Mouse (Mus musculus) embryonic facial prominence, embryonic 13.5 days (tissue): ENCODE measurements around the gene H2-T22. TPM values are rescaled to one million over a fixed set of nuclear protein-coding genes. Genes with fewer than 3 reads are reported as not detected.

Experiments
- ATAC-seq: fragments of 200-750 bp; cut with Nextera tagmentation; 2 replicates; pipeline ENCODE4 v1.8.0; 2017; ENCODE audit warnings: low read depth; ENCODE audit not compliant: insufficient number of reproducible peaks, insufficient read depth, low FRiP score, low TSS enrichment
- H3K27ac ChIP-seq: fragments of 300-500 bp; sonication (generic); 2 replicates; pipeline ENCODE4 v1.5.1; 2015; ENCODE audit warnings: moderate library complexity, mild to moderate bottlenecking, inconsistent platforms
- H3K27me3 ChIP-seq: fragments of 300-500 bp; sonication (generic); 2 replicates; pipeline ENCODE4 v1.6.1; 2015; ENCODE audit warnings: mild to moderate bottlenecking, inconsistent platforms
- H3K36me3 ChIP-seq: fragments of 300-500 bp; sonication (generic); 2 replicates; pipeline ENCODE4 v1.6.1; 2015; ENCODE audit warnings: mild to moderate bottlenecking, inconsistent platforms
- H3K4me1 ChIP-seq: fragments of 300-500 bp; sonication (generic); 2 replicates; pipeline ENCODE4 v1.6.1; 2015; ENCODE audit warnings: inconsistent platforms
- H3K4me2 ChIP-seq: fragments of 300-500 bp; sonication (generic); 2 replicates; pipeline ENCODE4 v1.6.1; 2015; ENCODE audit warnings: moderate library complexity, mild to moderate bottlenecking, inconsistent platforms
- H3K4me3 ChIP-seq: fragments of 300-500 bp; sonication (generic); 2 replicates; pipeline ENCODE4 v1.5.1; 2015; ENCODE audit warnings: mild to moderate bottlenecking, inconsistent platforms
- H3K9ac ChIP-seq: fragments of 300-500 bp; sonication (generic); 2 replicates; pipeline ENCODE4 v1.6.1; 2015; ENCODE audit warnings: mild to moderate bottlenecking, inconsistent platforms
- H3K9me3 ChIP-seq: fragments of 300-500 bp; sonication (generic); 2 replicates; pipeline ENCODE4 v1.6.1; 2016; ENCODE audit warnings: inconsistent platforms
- WGBS: fragments of 180-500 bp; shearing (Covaris S2); methylation state at CpG from one replicate; pipeline ENCODE4 v1.1.7; 2015; ENCODE audit warnings: mixed read lengths; 5-methylcytosine and 5-hydroxymethylcytosine counted together
- polyA plus RNA-seq: library from polyadenylated mRNA; unstranded; fragments of >200 nt; fragmentation: Nextera tagmentation; extraction: Ambion mirVana; gene quantifications from 2 replicates; pipeline ENCODE4 v1.2.1, GENCODE M21; 2015

The H2-T22 gene
- polyA plus RNA-seq, 1 experiment from 2014 or later = 20.1 TPM

DNA sequence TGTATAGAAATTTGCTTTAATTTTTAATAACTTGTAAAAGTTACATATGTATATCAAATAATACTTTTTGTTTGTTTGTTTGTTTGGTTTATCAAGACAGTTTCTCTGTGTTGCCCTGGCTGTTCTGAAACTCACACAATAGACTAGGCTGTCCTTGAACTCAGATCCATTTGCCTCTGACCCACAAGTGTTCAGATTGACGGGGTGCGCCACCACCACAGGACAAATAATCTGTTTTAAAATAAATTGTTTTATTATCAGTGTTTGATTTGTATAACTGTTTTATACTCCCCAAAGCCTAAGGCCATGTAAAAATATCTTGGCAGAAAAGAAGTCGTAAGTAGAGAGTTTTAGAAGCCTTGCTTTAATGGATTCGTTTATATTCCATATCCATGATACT lies 14.9 kb downstream of the H2-T22 start:
- H3K27ac ChIP-seq = no peak overlapping the region
- no peak for ATAC-seq
- 90% methylated on average over 4 of the region's 4 CpGs for WGBS

DNA sequence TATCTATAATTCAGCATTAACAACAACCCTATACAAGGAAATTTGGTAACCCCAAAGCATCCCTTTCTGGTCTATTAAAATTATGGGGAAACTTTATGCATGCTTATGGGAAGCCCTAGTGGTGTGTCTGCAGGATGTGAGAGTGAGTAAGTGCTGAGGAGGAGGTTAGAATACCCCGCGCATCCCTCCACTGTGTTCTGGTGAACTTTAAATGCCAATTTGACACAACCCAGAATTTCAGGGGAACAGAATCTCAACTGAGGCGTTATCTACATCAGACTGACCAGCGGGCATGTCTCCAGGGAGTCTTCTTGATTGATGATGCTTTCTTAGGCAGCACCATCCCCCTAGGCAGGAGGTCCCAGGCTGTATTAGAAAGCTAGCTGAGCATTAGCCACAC lies 16.6 kb downstream of the H2-T22 start:
- Histone ChIP-seq H3K27me3 (no peaks in the 10 kb centered on the region), H3K27ac (no peak overlapping the region), H3K9me3 (no peaks in the 10 kb centered on the region), H3K4me3 (no peak overlapping the region), H3K4me2 (no peak overlapping the region), H3K4me1 (0 out of 2 replicates have a peak, but pooled peaks cover 10% of the 10 kb centered on the region), H3K36me3 (no peaks in the 10 kb centered on the region), H3K9ac (no peak overlapping the region)
- 84% methylated on average over 4 of the region's 4 CpGs for WGBS
- no peak for ATAC-seq

More for the DNA sequence above, 14.9 kb downstream of the H2-T22 start:
- Histone ChIP-seq H3K27me3 (peaks cover 5% of the 10 kb centered on the region; the same call in 1 of the 2 replicates), H3K36me3 (no peaks in the 10 kb centered on the region), H3K9me3 (no peaks in the 10 kb centered on the region), H3K4me1 (peaks cover 15% of the 10 kb centered on the region), H3K9ac (no peak overlapping the region), H3K4me2 (no peak overlapping the region), H3K4me3 (no peak overlapping the region)

DNA sequence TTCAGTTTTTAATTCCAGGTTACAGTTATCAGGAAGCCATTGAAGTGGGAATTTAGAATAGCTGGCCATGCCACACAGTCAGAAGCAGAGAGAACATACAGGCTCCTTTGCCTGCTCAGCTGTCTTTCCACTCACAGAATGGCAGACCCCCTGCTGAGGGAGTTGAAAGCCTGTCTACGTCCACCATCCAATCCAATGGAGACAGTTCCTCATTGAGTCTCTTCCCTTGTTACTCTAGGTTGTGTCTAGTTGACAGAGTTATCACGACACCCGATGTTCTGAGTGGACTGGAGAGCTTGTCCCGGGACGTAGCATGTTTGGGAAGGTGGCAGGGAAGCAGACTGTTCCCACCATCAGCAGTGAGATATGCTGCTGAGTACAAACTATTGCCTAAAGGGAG lies 17.4 kb downstream of the H2-T22 start:
- Histone ChIP-seq H3K27ac (no peak overlapping the region), H3K4me1 (peaks cover 14% of the 10 kb centered on the region; the same call in 1 of the 2 replicates), H3K9me3 (no peaks in the 10 kb centered on the region), H3K9ac (no peak overlapping the region), H3K4me2 (no peak overlapping the region), H3K36me3 (no peaks in the 10 kb centered on the region), H3K27me3 (no peaks in the 10 kb centered on the region), H3K4me3 (no peak overlapping the region)
- WGBS = 76% methylated on average over 5 of the region's 5 CpGs
- no peak for ATAC-seq

DNA sequence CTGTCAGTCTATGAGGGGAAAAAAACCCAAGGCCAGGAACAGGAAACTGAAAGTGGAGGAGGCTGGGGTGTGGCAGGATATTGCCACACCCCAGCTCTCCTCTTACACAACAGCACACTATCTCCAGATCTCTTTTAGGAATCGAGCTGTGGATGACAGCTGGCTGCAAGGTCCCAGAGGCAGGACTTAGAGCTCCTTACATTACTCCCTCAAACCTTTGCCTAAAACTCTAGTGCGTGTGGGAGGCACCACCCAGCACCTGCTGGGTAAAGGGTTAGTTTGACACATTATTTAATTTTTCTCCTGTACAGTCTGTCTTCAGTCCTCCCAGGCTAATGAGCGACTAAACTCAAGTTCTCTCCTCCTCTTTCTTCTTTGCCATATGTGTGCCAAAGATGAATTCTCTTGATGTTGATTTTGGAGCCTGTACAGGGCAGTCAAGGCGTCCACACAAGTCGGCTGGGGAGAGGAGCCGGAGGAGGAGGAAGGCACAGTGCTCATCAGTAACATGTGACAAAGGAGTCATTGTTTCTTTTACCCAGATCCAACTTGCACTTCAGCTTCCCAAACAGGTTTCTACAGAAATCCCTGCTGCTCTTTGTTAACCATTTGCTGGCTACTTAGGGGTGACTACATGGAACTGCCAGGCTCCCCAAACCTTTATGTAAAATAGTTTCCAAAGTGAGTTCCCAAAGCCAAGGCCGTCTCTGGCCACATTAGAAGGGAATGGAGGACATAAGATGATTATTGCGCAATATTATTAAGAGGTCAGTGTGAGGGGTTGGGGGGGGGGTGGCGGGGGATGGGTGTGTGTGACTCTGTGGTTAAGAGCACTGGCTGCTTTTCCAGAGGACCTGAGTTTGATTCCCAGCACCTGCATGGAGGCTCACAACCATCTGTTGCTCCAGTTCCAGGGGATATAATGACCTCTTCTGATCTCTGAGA lies 18.6 kb downstream of the H2-T22 start:
- Histone ChIP-seq H3K27ac (peak overlapping the region; percentile 51), H3K36me3 (no peaks in the 10 kb centered on the region), H3K4me1 (peaks cover 14% of the 10 kb centered on the region; the same call in 1 of the 2 replicates), H3K9ac (0 out of 2 replicates have a peak overlapping the region, but pooled peaks have one; percentile 27), H3K4me3 (no peak overlapping the region), H3K27me3 (no peaks in the 10 kb centered on the region), H3K9me3 (no peaks in the 10 kb centered on the region), H3K4me2 (0 out of 2 replicates have a peak overlapping the region, but pooled peaks have one; percentile 11)
- WGBS = 44% methylated on average over 9 of the region's 9 CpGs
- ATAC-seq = no peak

DNA sequence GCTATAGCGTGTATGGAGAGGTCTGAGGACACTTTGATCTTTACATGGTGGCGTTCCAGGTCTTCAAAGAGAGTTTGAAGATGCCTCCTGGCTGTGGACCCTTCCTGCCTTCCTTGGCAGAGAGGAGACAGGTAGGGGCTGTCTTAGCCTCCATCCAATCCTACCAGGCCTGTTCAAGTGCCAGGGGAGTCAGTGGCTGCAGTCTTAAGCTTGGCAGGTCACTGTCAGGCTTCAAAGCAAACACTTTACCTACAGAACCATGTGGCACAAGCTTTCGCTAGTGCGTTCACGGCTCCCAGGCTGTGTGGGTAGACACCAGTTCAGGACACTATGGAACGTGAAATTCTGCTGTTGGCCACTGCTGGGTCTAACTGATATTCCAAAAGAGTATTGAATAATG lies 19.6 kb downstream of the H2-T22 start:
- H3K4me3 ChIP-seq = no peak overlapping the region
- no peaks in the 10 kb centered on the region for H3K9me3 ChIP-seq
- no peak overlapping the region for H3K9ac ChIP-seq
- H3K27me3 ChIP-seq = no peaks in the 10 kb centered on the region
- H3K4me1 ChIP-seq = peaks cover 14% of the 10 kb centered on the region; the same call in 1 of the 2 replicates
- no peak for ATAC-seq
- H3K4me2 ChIP-seq = no peak overlapping the region
- H3K36me3 ChIP-seq = no peaks in the 10 kb centered on the region
- 88% methylated on average over 6 of the region's 6 CpGs for WGBS
- no peak overlapping the region for H3K27ac ChIP-seq

DNA sequence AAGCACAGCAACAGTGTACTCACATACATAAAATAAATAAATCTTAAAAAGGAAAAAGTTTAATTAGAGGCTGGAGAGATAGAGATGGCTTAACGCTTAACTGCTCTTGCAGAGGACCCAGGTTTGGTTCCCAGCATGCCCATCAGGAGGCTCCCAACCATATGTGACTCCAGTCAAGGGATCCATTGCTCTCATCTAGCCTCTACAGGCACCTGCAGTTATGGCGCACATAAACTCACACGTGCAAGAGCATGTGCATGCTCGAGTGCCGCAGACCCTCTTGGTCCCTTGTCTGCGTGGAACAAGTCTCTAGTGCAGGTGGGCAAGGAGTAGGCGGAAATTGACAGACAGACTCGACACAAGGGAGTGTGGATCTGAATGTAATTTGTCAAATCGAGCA lies 20.4 kb downstream of the H2-T22 start:
- ATAC-seq = no peak
- H3K4me3 ChIP-seq = no peak overlapping the region
- H3K27me3 ChIP-seq = no peaks in the 10 kb centered on the region
- H3K9ac ChIP-seq = no peak overlapping the region
- H3K9me3 ChIP-seq = no peaks in the 10 kb centered on the region
- H3K27ac ChIP-seq = no peak overlapping the region
- no peaks in the 10 kb centered on the region for H3K36me3 ChIP-seq
- no peak overlapping the region for H3K4me2 ChIP-seq
- WGBS = 92% methylated on average over 9 of the region's 9 CpGs
- H3K4me1 ChIP-seq = peaks cover 14% of the 10 kb centered on the region; the same call in 1 of the 2 replicates

DNA sequence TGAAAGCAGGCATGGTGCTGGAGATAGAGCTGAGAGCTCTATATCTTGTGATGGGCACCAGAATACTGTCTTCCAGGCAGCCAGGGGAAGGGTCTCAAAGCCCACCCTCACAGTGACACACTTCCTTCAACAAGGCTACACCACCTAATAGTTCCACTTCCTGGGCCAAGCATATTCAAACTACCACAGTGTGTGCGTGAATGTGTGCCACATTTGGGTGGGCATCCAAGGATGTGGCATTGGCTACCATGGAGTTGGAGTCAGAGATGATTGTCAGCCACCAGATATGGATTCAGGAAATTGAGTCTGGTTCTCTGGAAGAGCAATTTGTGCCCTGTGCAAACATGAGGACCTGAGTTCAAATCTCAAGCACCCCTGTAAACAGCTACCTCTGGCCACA lies 21.2 kb downstream of the H2-T22 start:
- peaks cover 14% of the 10 kb centered on the region; the same call in 1 of the 2 replicates for H3K4me1 ChIP-seq
- no peak for ATAC-seq
- H3K36me3 ChIP-seq = no peaks in the 10 kb centered on the region
- no peaks in the 10 kb centered on the region for H3K9me3 ChIP-seq
- H3K9ac ChIP-seq = no peak overlapping the region
- H3K27me3 ChIP-seq = no peaks in the 10 kb centered on the region
- H3K4me3 ChIP-seq = no peak overlapping the region
- no peak overlapping the region for H3K27ac ChIP-seq
- 92% methylated on average over 1 of the region's 1 CpGs for WGBS
- no peak overlapping the region for H3K4me2 ChIP-seq

DNA sequence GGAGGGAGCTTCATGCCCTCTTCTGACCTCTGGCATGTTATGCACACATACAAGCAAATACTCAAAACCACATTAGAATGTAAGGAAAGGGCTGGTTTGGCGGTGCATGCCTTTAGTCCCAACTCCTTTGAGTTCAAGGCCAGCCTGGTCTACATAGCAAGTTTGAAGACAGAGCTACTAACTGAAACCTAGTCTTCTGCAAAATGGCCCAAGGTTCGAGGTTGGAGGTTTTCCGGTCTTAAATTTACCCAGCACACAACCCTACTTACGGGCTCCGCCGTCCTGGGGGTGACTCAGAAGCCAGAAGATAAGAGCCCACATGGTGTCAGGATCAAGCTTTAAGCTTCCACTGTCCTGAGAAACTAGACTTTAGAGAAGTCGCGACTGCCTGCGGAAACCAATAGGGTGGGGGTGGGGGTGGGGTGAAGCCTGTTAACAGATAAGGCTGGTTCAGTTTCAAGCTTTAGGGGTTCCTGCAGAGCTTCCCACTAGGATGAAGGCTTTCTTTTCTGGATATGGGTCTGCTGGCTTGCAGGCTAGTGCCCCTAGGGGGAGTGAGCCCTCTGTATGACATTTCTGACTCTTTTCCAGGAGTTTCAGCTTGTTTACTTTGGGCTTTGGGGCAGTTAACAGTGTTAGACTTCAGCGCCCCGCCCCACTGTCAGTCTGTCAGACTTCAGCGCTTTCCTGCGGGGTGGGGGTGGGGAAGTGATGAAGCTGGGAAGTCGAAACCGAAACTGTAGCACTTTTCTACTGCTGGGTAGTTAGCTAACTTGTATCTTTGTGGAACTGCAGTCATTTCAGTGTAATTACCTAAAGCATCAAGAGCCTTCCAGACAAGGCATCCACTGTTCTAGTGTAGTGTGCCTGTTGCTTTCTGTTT lies 22.1 kb downstream of the H2-T22 start, which contains the start of gene H2-T24:
Gene H2-T24, minus strand, starts transcription at position 370 of the 883 bp plus-strand sequence.
- no peaks in the 10 kb centered on the region for H3K27me3 ChIP-seq
- no peak for ATAC-seq
- peaks cover 14% of the 10 kb centered on the region; the same call in 1 of the 2 replicates for H3K4me1 ChIP-seq
- H3K9me3 ChIP-seq = no peaks in the 10 kb centered on the region
- H3K27ac ChIP-seq = no peak within 1 kb of the TSS; the same call in 1 of the 2 replicates
- peak within 1 kb of the TSS; percentile 10; the same call in 1 of the 2 replicates for H3K4me3 ChIP-seq
- H3K9ac ChIP-seq = 0 out of 2 replicates have a peak within 1 kb of the TSS, but pooled peaks have one; percentile 16
- H3K4me2 ChIP-seq = peak within 1 kb of the TSS; percentile 43
- WGBS = 39% methylated on average over 15 of the region's 15 CpGs
- H3K36me3 ChIP-seq = peaks cover 5% of the 10 kb centered on the region

DNA sequence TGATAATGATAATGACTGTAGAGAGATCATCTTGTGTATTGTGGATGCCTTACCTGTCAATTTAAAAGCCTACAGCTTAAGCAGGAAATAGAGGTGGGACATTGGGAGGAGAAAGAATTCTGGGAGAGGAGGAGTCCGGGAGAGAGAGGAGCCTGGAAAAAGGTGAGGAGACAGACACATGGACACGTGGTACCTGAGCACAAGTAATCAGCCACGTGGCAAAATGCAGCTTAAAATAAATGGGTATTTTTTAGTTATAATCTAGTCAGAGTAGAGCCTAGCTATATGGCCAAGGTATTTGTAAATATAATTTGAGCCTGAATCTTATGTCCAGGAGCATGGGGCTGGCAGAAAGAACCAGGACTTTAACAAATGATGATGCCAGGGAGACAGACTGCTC lies 23.0 kb downstream of the H2-T22 start:
- Histone ChIP-seq H3K27me3 (no peaks in the 10 kb centered on the region), H3K9ac (no peak overlapping the region), H3K27ac (no peak overlapping the region), H3K36me3 (peaks cover 14% of the 10 kb centered on the region), H3K4me2 (no peak overlapping the region), H3K9me3 (no peaks in the 10 kb centered on the region), H3K4me1 (peaks cover 14% of the 10 kb centered on the region; the same call in 1 of the 2 replicates), H3K4me3 (no peak overlapping the region)
- ATAC-seq = no peak
- 68% methylated on average over 3 of the region's 3 CpGs for WGBS

DNA sequence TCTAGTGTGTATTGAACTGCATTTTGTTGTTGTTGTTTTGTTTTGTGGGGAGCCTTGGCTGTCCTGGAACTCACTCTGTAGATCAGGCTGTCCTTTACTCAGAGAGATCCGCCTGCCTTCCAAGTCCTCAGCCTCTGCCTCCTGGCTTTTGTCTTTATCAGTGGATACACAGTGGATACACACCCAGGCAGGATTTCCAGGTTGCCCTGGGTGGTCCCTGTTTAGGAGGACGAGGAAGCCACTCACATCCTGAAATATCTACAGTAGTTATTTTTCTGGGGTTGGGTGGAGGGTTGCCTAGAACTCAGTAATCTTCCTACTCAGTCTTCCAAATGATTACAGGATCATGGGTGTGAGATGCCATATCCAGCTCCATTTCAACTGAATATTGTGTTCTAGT lies 23.6 kb downstream of the H2-T22 start:
- Histone ChIP-seq H3K27me3 (no peaks in the 10 kb centered on the region), H3K4me2 (no peak overlapping the region), H3K27ac (no peak overlapping the region), H3K9me3 (no peaks in the 10 kb centered on the region), H3K4me3 (no peak overlapping the region), H3K9ac (no peak overlapping the region), H3K4me1 (peaks cover 12% of the 10 kb centered on the region; the same call in 1 of the 2 replicates), H3K36me3 (peaks cover 19% of the 10 kb centered on the region)
- ATAC-seq = no peak
- WGBS = 62% methylated on average over 2 of the region's 2 CpGs

DNA sequence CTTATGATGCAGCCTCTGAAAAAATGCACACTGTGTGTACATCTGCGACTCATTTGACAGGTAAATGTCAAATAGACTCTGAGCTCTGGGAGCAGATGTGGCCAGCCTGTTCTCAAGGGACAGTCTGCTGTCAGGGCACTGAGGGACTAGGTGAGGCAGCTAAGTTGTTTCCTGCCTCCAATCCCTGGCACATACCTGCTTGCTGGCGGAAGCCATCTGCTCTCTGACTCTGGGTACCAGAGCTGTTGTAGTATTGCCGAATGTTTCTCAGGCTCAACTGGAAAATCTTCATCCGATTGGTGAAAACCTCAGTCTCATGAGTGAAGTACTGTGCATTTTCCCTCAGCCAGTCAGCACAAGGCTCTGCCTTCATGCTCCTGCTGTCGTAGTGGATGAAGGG lies 25.5 kb downstream of the H2-T22 start:
- no peaks in the 10 kb centered on the region for H3K9me3 ChIP-seq
- no peaks in the 10 kb centered on the region for H3K27me3 ChIP-seq
- H3K4me3 ChIP-seq = no peak overlapping the region
- ATAC-seq = no peak
- H3K4me1 ChIP-seq = peaks cover 3% of the 10 kb centered on the region; the same call in 1 of the 2 replicates
- no peak overlapping the region for H3K9ac ChIP-seq
- WGBS = 88% methylated on average over 5 of the region's 5 CpGs
- no peak overlapping the region for H3K27ac ChIP-seq
- no peak overlapping the region for H3K4me2 ChIP-seq
- H3K36me3 ChIP-seq = peaks cover 19% of the 10 kb centered on the region
